Mouse (Mus musculus): Measurements from ENCODE around the gene Gm11492. TPM values are rescaled to one million over a fixed set of nuclear protein-coding genes. Genes with fewer than 3 reads are reported as not detected.
A peak's percentile ranks its signal among the peaks of the same experiment; 100 is the strongest.

Gm11492 gene
- polyA plus RNA-seq, 1 experiment from 2014 or later, result not detected

DNA sequence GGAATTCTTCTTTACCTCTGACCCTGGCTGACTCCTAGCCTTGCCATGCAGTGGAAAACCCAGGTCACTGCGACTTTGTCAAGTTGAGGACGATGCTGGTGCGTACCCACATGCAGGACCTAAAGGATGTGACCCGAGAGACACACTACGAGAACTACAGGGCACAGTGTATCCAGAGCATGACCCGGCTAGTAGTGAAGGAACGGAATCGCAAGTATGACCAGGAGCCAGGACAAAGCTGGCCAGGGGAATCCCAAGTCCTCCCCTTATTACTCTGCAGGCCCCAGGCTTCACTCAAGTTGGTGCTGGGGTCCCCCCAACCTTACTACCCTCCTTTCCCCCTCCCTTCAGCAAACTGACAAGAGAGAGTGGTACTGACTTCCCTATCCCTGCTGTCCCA lies 23.2 kb downstream of the Gm11492 start:
- H3K4me1 ChIP-seq (replicated peaks; ENCODE audit: control insufficient read depth, insufficient read depth, low read length), result 0 out of 2 replicates have a peak, but pooled peaks cover 2% of the 10 kb centered on the region
- WGBS, result 88% methylated on average over 8 of the region's 8 CpGs
- H3K27ac ChIP-seq (ENCODE audit: low read depth, low read length), result no peak overlapping the region
- no peaks in the 10 kb centered on the region for H3K27me3 ChIP-seq (replicated peaks; ENCODE audit: control insufficient read depth, insufficient read depth, low read length)
- no peak for ATAC-seq
- no peak overlapping the region for H3K4me2 ChIP-seq (replicated peaks; ENCODE audit: low read depth)
- H3K9ac ChIP-seq (ENCODE audit: low read depth, low read length), result no peak overlapping the region
- no peak for TF ChIP-seq CTCF (IDR thresholded peaks at IDR 0.05; ENCODE audit: low read depth)
- H3K36me3 ChIP-seq (ENCODE audit: control insufficient read depth, insufficient read depth), result no peaks in the 10 kb centered on the region
- H3K9me3 ChIP-seq (ENCODE audit: control insufficient read depth), result no peaks in the 10 kb centered on the region
- no peak overlapping the region for H3K4me3 ChIP-seq (ENCODE audit: low read depth, low read length)

DNA sequence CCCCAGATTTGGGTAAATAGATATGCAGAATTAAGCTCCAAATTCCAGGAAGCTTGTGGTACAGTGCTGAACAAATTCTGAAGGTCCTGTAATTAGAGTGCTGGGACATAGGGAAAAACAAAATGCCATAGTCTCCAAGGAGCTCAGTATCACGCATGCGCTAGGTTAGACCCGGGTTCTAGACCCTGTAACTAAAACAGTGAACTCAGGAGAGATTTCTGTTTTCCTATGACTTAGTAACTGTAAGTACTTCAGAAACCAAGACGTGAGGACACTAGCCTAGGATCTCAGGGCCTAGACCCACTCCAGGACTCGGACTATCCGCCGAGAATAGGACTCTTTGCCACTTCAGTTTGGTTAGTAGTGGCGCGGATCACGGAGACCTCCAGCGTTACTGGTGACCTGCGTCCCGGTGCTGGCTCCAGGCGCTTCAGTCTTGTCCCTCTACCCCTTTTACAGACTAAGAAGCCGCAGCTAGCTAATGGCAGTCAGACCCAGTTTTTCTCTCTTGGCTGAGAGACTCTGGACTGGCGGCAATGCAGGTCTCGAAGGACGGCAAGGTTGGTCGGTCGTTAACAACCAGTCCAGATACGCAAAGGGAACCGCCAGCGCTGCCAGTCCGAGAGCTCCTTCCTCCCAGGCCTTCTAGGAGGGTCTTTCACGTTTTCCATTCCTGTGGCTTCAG lies 24.5 kb downstream of the Gm11492 start:
- ATAC-seq, result no peak
- TF ChIP-seq CTCF (IDR thresholded peaks at IDR 0.05; ENCODE audit: low read depth), result no peak
- peak overlapping the region; percentile 76 for H3K9ac ChIP-seq (ENCODE audit: low read depth, low read length)
- peak overlapping the region; percentile 92 for H3K4me2 ChIP-seq (replicated peaks; ENCODE audit: low read depth)
- 2% methylated on average over 25 of the region's 25 CpGs for WGBS
- no peaks in the 10 kb centered on the region for H3K9me3 ChIP-seq (ENCODE audit: control insufficient read depth)
- H3K27me3 ChIP-seq (replicated peaks; ENCODE audit: control insufficient read depth, insufficient read depth, low read length), result no peaks in the 10 kb centered on the region
- peak overlapping the region; percentile 73 for H3K4me3 ChIP-seq (ENCODE audit: low read depth, low read length)
- H3K4me1 ChIP-seq (replicated peaks; ENCODE audit: control insufficient read depth, insufficient read depth, low read length), result peaks cover 4% of the 10 kb centered on the region; the same call in 1 of the 2 replicates
- no peaks in the 10 kb centered on the region for H3K36me3 ChIP-seq (ENCODE audit: control insufficient read depth, insufficient read depth)
- H3K27ac ChIP-seq (ENCODE audit: low read depth, low read length), result peak overlapping the region; percentile 92

DNA sequence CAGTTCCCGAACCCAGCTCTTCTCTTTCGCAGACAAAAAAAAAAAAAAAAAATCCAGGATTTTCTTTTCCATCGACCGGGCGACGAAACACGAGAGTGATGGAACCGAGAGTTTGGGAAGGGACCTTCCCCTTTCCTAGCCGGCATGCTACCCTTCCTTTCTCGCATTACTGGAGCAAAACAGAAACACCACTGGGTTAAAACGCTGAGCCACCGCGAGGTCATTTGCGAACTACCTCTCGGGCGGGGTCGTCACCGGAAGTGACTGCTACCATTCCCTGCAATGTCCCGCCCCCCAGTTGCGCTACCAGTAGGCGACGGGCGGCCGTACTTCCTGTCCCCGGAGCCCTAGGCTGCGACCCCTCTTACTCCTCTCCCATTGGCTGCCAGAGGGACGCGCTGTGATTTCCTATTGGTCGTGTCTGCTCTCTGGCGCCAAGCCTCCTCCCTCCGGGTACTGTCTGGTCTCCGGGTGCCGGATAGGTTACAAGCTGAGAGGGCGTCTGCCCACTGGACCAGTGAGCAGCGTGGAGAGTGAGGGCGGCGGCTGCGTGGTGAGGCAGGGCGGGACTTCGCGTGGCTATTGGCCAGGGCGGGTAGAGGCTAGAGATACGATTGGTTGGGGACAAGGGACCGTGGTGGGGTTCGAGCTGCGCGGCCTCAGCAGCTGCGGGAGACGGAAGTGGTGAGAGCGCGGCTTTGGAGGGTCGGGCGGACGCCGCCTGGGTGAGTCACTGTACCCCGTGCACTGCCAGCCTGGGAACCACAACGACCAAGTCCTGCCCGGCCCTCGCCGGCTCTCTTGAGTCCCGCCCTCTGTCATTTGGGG lies 25.3 kb downstream of the Gm11492 start, which contains the start of gene Mtmr4:
TSS of gene Mtmr4 (plus strand) at position 637 of the 828 bp plus-strand sequence.
- Histone ChIP-seq H3K4me1 (replicated peaks; ENCODE audit: control insufficient read depth, insufficient read depth, low read length) (peaks cover 6% of the 10 kb centered on the region; the same call in 1 of the 2 replicates), H3K9ac (ENCODE audit: low read depth, low read length) (peak within 1 kb of the TSS; percentile 76), H3K9me3 (ENCODE audit: control insufficient read depth) (no peaks in the 10 kb centered on the region), H3K27me3 (replicated peaks; ENCODE audit: control insufficient read depth, insufficient read depth, low read length) (no peaks in the 10 kb centered on the region), H3K36me3 (ENCODE audit: control insufficient read depth, insufficient read depth) (0 out of 2 replicates have a peak, but pooled peaks cover 6% of the 10 kb centered on the region), H3K4me3 (ENCODE audit: low read depth, low read length) (peak within 1 kb of the TSS; percentile 73), H3K4me2 (replicated peaks; ENCODE audit: low read depth) (peak within 1 kb of the TSS; percentile 92), H3K27ac (ENCODE audit: low read depth, low read length) (peak within 1 kb of the TSS; percentile 92)
- under 1% methylated on average over 61 of the region's 61 CpGs for WGBS
- TF ChIP-seq CTCF (IDR thresholded peaks at IDR 0.05; ENCODE audit: low read depth), result no peak
- ATAC-seq, result peak; percentile 98

DNA sequence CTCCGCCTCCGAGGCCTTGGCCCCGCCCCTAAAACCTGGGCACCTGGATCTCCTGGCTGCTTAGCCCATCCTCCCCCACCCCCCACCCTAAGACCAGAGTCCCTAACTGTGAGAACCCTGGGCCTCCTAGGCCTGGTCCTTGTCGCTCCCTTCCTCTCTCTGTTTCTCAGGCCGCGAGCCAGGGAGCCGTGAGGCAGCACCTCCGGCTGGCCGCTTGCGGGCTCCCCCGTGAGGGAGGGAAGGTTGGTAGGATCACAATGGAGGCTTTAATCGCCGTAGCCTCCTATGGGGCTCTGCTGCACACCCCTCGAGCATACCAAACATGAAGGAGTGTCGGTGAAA lies 25.9 kb downstream of the Gm11492 start:
- TF ChIP-seq CTCF (IDR thresholded peaks at IDR 0.05; ENCODE audit: low read depth), result peak; percentile 53
- Histone ChIP-seq H3K9ac (ENCODE audit: low read depth, low read length) (peak overlapping the region; percentile 53), H3K36me3 (ENCODE audit: control insufficient read depth, insufficient read depth) (peaks cover 11% of the 10 kb centered on the region), H3K4me3 (ENCODE audit: low read depth, low read length) (peak overlapping the region; percentile 73), H3K9me3 (ENCODE audit: control insufficient read depth) (no peaks in the 10 kb centered on the region), H3K27ac (ENCODE audit: low read depth, low read length) (peak overlapping the region; percentile 92), H3K27me3 (replicated peaks; ENCODE audit: control insufficient read depth, insufficient read depth, low read length) (no peaks in the 10 kb centered on the region), H3K4me2 (replicated peaks; ENCODE audit: low read depth) (peak overlapping the region; percentile 92), H3K4me1 (replicated peaks; ENCODE audit: control insufficient read depth, insufficient read depth, low read length) (peaks cover 6% of the 10 kb centered on the region; the same call in 1 of the 2 replicates)
- no peak for ATAC-seq
- 0% methylated on average over 15 of the region's 15 CpGs for WGBS

DNA sequence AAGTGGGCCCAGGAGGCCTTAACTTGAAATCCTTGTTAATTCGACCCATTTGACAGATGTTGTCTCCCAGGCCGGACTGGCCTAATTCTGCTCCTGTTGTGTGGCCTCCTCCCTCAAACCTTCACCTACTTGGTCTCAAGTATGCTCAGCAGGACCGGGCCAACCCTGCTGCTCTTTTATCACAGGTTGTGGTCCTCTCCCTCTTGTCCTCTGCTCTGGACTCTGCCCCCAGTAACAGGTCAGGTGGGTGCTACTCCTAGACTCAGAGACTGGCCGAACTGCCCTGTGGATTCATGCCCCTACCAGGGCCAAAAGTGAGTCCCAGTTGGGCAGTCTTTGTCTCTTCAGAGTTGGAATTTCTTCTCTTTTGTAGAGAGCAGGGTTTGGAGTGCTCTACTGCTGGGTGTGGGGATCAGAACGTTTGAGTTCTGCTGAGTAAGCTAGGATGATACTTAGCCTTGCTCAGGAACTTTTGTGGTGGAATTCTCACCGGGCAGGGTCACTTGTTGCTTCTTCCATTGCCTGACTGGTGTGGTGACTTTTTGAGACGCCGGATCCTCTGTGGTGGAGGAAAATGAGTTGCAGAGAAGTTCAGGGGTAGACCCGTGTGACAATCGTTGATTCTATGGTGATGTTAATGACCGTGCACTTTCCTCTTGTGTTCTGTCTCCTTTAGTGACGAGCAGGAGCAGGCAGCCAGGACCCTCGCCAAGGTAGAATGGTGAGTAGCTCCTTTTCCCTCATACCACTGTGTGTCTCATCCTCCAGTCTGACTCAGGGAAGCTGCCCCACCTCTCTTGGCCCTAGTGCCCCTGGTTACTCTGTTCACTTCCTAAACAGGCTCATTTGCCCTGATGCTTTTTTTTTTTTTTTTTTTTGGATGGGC lies 26.5 kb downstream of the Gm11492 start:
- TF ChIP-seq CTCF (IDR thresholded peaks at IDR 0.05; ENCODE audit: low read depth), result no peak
- 25% methylated on average over 13 of the region's 13 CpGs for WGBS
- Histone ChIP-seq H3K4me3 (ENCODE audit: low read depth, low read length) (peak overlapping the region; percentile 73), H3K27me3 (replicated peaks; ENCODE audit: control insufficient read depth, insufficient read depth, low read length) (no peaks in the 10 kb centered on the region), H3K9ac (ENCODE audit: low read depth, low read length) (peak overlapping the region; percentile 53), H3K4me1 (replicated peaks; ENCODE audit: control insufficient read depth, insufficient read depth, low read length) (peaks cover 6% of the 10 kb centered on the region; the same call in 1 of the 2 replicates), H3K36me3 (ENCODE audit: control insufficient read depth, insufficient read depth) (peaks cover 17% of the 10 kb centered on the region), H3K4me2 (replicated peaks; ENCODE audit: low read depth) (peak overlapping the region; percentile 92), H3K27ac (ENCODE audit: low read depth, low read length) (peak overlapping the region; percentile 92), H3K9me3 (ENCODE audit: control insufficient read depth) (no peaks in the 10 kb centered on the region)
- no peak for ATAC-seq

Measured in intestine, postnatal 0 days (tissue).